Mouse (Mus musculus) testis, postnatal 10 days (tissue): ENCODE measurements at regions not wholly inside any gene's neighbourhood (a gene's known extent, or its start where the extent isn't known, plus 50 kb on each side); places are given as distances from the start of the nearest gene placed in this dataset.

Experiments used
- DNase-seq: peaks from one replicate; pipeline ENCODE4 v3.0.0; 2021; ENCODE audit warnings: low spot score

- DNase-seq, result no peak
Observed at GRCm38 (mm10) chr2:101206637-101207036, 417.9 kb upstream of the Rag2 start.

GRCm38 (mm10) chr2:101209136-101209535 lies 415.4 kb upstream of the Rag2 start:
- DNase-seq, result no peak

- DNase-seq, result no peak
Observed at GRCm38 (mm10) chr2:101220759-101221158, 403.8 kb upstream of the Rag2 start.

- no peak for DNase-seq
Observed at GRCm38 (mm10) chr2:101242983-101243382, 381.5 kb upstream of the Rag2 start.

GRCm38 (mm10) chr2:101247133-101247532 lies 377.4 kb upstream of the Rag2 start:
- DNase-seq, result no peak

- no peak for DNase-seq
Observed at GRCm38 (mm10) chr2:101252228-101252627, 372.3 kb upstream of the Rag2 start.

GRCm38 (mm10) chr2:101256464-101256863 lies 368.1 kb upstream of the Rag2 start:
- DNase-seq, result no peak

- no peak for DNase-seq
Observed at GRCm38 (mm10) chr2:101263934-101264333, 360.6 kb upstream of the Rag2 start.

GRCm38 (mm10) chr2:101266685-101267374 lies 357.7 kb upstream of the Rag2 start:
- DNase-seq, result no peak

- DNase-seq, result no peak
Observed at GRCm38 (mm10) chr2:101274045-101274664, 350.4 kb upstream of the Rag2 start.

- DNase-seq, result no peak
Observed at GRCm38 (mm10) chr2:101284886-101285285, 339.6 kb upstream of the Rag2 start.

- no peak for DNase-seq
Observed at GRCm38 (mm10) chr2:101288119-101288518, 336.4 kb upstream of the Rag2 start.

GRCm38 (mm10) chr2:101289168-101289567 lies 335.4 kb upstream of the Rag2 start:
- no peak for DNase-seq

GRCm38 (mm10) chr2:101290738-101291137 lies 333.8 kb upstream of the Rag2 start:
- no peak for DNase-seq

- no peak for DNase-seq
Observed at GRCm38 (mm10) chr2:101295678-101296368, 328.7 kb upstream of the Rag2 start.

GRCm38 (mm10) chr2:101296369-101296682 lies 328.2 kb upstream of the Rag2 start:
- DNase-seq, result no peak

GRCm38 (mm10) chr2:101296778-101297177 lies 327.7 kb upstream of the Rag2 start:
- DNase-seq, result no peak

- no peak for DNase-seq
Observed at GRCm38 (mm10) chr2:101299126-101299525, 325.4 kb upstream of the Rag2 start.

GRCm38 (mm10) chr2:101300106-101300505 lies 324.4 kb upstream of the Rag2 start:
- no peak for DNase-seq

GRCm38 (mm10) chr2:101321286-101321914 lies 303.1 kb upstream of the Rag2 start:
- DNase-seq, result no peak

GRCm38 (mm10) chr2:101356709-101357108 lies 267.8 kb upstream of the Rag2 start:
- no peak for DNase-seq

- DNase-seq, result no peak
Observed at GRCm38 (mm10) chr2:101364256-101364655, 260.3 kb upstream of the Rag2 start.

- DNase-seq, result no peak
Observed at GRCm38 (mm10) chr2:101368278-101368677, 256.2 kb upstream of the Rag2 start.
